Mouse (Mus musculus) testis, adult 2 months (tissue): ENCODE results near the gene Psmd6. TPM values are rescaled to one million over a fixed set of nuclear protein-coding genes. Genes with fewer than 3 reads are reported as not detected.
A peak's percentile ranks its signal among the peaks of the same experiment; 100 is the strongest.

Experiments
- H3K27ac ChIP-seq: fragments of 200-500 bp; 2 replicates; pipeline ENCODE4 v1.5.1; 2012; ENCODE audit warnings: low read depth, low read length; ENCODE audit not compliant: control insufficient read depth, insufficient read depth
- H3K27me3 ChIP-seq: fragments of 200-500 bp; 2 replicates; pipeline ENCODE4 v1.6.1; 2012; ENCODE audit warnings: mild to moderate bottlenecking, low read length, moderate library complexity; ENCODE audit not compliant: control insufficient read depth, insufficient read depth
- H3K36me3 ChIP-seq: fragments of 200-500 bp; 2 replicates; pipeline ENCODE4 v1.6.1; 2012; ENCODE audit warnings: mild to moderate bottlenecking, low read length; ENCODE audit not compliant: control insufficient read depth, insufficient read depth
- H3K4me1 ChIP-seq: fragments of 200-500 bp; 2 replicates; pipeline ENCODE4 v1.6.1; 2012; ENCODE audit warnings: low read length; ENCODE audit not compliant: control insufficient read depth, insufficient read depth
- H3K4me3 ChIP-seq: fragments of 200-500 bp; 2 replicates; pipeline ENCODE4 v1.5.1; 2012; ENCODE audit warnings: low read depth, mild to moderate bottlenecking, low read length, moderate library complexity, mixed read lengths; ENCODE audit not compliant: control insufficient read depth
- CTCF ChIP-seq: fragments of 200-500 bp; IDR thresholded peaks from 2 replicates; pipeline ENCODE4 v1.5.1; 2012; ENCODE audit warnings: low read depth, mild to moderate bottlenecking, inconsistent platforms, low read length, moderate library complexity; ENCODE audit not compliant: control insufficient read depth, insufficient read depth, insufficient replicate concordance
- POLR2A ChIP-seq: fragments of 200-500 bp; IDR thresholded peaks from 2 replicates; pipeline ENCODE4 v1.6.1; 2012; ENCODE audit warnings: low read depth, mild to moderate bottlenecking, inconsistent platforms, low read length, moderate library complexity; ENCODE audit not compliant: control insufficient read depth
- polyA plus RNA-seq: library from polyadenylated mRNA; depleted of rRNA; stranded (reverse); fragments of >200 nt; gene quantifications from 2 replicates; pipeline ENCODE4 v1.2.3, GENCODE M21; 2012; rRNA removed

Gene Psmd6
- 26.5 and 30.3 TPM in 2 replicates for polyA plus RNA-seq

- H3K4me1 ChIP-seq = peaks cover 2% of the 10 kb centered on the region; the same call in 1 of the 2 replicates
- H3K27ac ChIP-seq = peak within 1 kb of the TSS; percentile 67
- no peaks in the 10 kb centered on the region for H3K27me3 ChIP-seq
- TF ChIP-seq CTCF (peak; percentile 96), POLR2A (peak; percentile 78)
- no peaks in the 10 kb centered on the region; the same call in 1 of the 2 replicates for H3K36me3 ChIP-seq
- H3K4me3 ChIP-seq = peak within 1 kb of the TSS; percentile 98
These were observed at the start of gene Psmd6 for GRCm38 (mm10) chr14:14120230-14121096. Psmd6 (minus strand) TSS chr14:14120984.

DNA sequence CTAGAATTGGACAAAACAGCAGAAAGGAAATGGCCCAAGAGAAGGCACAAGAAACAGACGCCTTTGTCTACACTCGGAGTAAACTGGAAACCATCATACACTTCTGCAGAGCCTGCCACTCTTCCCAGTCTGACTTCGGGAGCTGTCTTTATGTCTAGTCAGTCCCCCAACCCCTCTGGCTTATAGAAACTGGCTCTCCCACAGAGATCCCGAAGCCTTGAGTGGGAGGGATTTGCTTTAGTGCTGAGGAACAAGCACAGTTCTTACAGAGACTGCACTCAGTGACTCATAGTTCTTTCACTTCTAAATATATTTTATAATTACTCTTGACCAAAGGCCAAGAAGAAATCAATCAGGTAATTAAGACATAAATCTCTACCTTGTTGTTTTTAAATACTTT, 10.1 kb downstream of the Psmd6 start:
- TF ChIP-seq POLR2A = no peak
- TF ChIP-seq CTCF = no peak
- Histone ChIP-seq H3K36me3 (peaks cover 2% of the 10 kb centered on the region), H3K27me3 (no peaks in the 10 kb centered on the region)

DNA sequence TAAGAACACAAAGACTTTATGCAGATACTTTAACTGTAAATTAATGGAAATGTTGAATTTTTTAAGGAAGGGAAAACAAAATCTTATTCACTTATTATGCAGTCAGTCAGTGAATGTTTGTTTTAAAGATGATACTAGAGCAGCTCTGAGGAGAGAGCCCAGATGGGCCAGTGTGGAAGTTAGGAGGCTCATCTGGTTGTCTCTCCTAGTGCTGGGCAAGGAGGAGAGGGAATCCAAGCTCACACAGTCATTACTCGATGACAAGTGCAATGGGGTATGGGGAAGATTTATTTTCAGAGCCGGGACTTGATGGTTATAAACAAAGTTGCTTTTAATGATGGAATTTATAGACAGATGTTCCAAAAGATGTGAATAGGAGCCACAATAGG, 15.9 kb downstream of the Psmd6 start:
- Histone ChIP-seq H3K4me1 (no peaks in the 10 kb centered on the region), H3K27me3 (no peaks in the 10 kb centered on the region), H3K36me3 (peaks cover 5% of the 10 kb centered on the region; the same call in 1 of the 2 replicates), H3K4me3 (no peak overlapping the region), H3K27ac (no peak overlapping the region)
- no peak for TF ChIP-seq CTCF

More for the DNA sequence above, 10.1 kb downstream of the Psmd6 start:
- Histone ChIP-seq H3K27ac (no peak overlapping the region), H3K4me3 (no peak overlapping the region), H3K4me1 (no peaks in the 10 kb centered on the region)

DNA sequence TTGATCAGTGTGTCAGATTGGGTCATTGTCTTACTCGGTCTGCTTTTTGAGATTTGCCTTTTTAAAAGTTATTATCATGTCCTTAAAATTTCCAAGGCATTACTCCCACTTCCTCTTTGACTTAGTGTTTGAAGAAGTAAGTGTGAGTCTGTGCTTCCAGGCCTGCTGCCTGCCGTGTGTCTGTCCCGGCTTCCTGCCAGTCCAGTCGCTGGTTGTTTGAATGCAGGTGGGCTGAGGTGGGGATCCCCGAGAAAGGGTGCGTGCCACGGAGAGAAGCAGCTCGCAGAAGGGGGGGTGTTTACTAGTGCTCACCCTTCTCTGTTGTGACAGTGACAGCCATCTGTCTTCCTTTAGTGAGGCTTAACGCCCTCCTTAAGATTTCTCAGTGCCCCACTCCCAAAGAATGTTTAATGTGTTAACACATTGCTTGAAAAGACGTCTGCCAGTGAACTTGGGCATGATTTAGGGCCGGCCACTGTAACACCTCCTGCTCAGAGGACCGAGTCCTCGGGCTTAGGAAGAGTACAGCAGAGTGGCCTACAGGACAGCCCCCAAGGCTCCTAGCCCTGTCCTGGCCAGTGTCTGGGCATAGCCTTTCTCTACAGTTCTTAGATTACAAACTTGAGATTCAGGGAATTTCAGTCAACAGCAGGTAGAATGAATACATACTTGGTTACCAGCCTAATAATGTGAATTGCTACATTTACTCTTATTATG, 16.4 kb downstream of the Psmd6 start:
- no peak overlapping the region for H3K4me3 ChIP-seq
- no peak overlapping the region for H3K27ac ChIP-seq
- H3K36me3 ChIP-seq = peaks cover 5% of the 10 kb centered on the region; the same call in 1 of the 2 replicates
- H3K27me3 ChIP-seq = no peaks in the 10 kb centered on the region
- H3K4me1 ChIP-seq = no peaks in the 10 kb centered on the region
- TF ChIP-seq CTCF = no peak
- no peak for TF ChIP-seq POLR2A

DNA sequence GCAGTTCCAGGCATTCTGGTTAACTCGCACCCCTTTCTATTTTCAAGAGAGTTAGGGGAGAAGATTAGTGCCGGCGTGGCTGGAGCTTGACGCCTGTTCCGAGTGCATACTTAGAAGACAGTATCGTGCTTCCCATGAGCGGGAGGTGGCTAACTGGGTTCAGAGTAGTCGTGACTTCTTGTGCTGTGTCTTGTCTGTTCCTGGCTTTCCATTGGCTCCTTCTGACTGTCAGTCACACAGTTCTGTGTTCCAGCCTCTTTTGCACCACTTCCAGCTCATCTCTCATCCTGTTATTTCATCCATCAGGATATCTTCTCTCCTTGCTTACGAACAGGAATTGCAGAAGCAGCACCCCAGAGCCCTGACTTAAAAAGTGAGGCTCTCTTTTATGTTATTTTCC, 19.5 kb downstream of the Psmd6 start:
- H3K27ac ChIP-seq = no peak overlapping the region
- H3K4me3 ChIP-seq = no peak overlapping the region
- H3K36me3 ChIP-seq = peaks cover 8% of the 10 kb centered on the region
- H3K4me1 ChIP-seq = no peaks in the 10 kb centered on the region
- no peaks in the 10 kb centered on the region for H3K27me3 ChIP-seq
- no peak for TF ChIP-seq CTCF
- TF ChIP-seq POLR2A = no peak

- TF ChIP-seq POLR2A (no peak), CTCF (no peak)
- Histone ChIP-seq H3K36me3 (peaks cover 10% of the 10 kb centered on the region), H3K4me1 (no peaks in the 10 kb centered on the region), H3K27me3 (no peaks in the 10 kb centered on the region), H3K27ac (no peak overlapping the region), H3K4me3 (no peak overlapping the region)
These were observed 20.0 kb downstream of the Psmd6 start for GRCm38 (mm10) chr14:14100773-14101280.

DNA sequence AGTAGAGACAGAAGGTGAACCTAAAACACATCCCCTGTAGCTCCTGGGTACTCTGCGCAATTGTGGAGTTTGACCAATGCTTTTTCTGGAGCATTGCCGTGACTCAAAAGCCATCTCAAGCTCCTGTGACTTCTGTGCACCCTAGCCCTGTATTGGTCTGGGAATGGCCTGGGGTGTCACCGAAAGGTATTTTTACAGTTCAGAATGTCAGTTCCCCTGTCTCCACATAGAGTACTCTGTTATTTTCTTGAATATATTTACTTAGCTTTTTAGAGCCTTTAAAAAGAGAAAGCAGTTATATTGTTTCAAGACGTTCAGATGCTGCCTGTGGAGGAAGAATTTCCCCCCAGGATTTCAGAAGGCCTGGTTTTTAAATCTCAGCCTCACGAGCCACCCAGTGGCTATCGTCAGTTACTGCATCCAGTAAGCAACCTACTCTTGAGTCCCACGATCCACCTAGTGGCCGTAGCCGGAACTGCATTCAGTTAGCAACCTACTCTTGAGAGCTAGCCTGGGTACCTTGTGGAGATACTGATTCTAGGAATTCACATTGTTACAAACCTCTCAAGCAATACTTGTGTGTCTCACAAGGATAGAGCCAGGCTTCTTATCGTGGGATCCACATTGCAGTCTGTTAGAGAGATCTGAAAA, 22.3 kb downstream of the Psmd6 start:
- H3K27me3 ChIP-seq = no peaks in the 10 kb centered on the region
- no peak overlapping the region for H3K4me3 ChIP-seq
- no peaks in the 10 kb centered on the region for H3K4me1 ChIP-seq
- H3K27ac ChIP-seq = no peak overlapping the region
- H3K36me3 ChIP-seq = peaks cover 10% of the 10 kb centered on the region
- TF ChIP-seq CTCF (peak; percentile 94; the same call in 1 of the 2 replicates), POLR2A (no peak)
